Mouse (Mus musculus) lung, adult 18-20 months (tissue): ENCODE measurements around the gene Nfkbib.

ENCODE experiments used
- DNase-seq, 2 experiments: peaks; one replicate each; pipeline ENCODE4 v3.0.0; 2022; ENCODE audit warnings: mixed read lengths in 2 of 2

Gene Nfkbib

DNA sequence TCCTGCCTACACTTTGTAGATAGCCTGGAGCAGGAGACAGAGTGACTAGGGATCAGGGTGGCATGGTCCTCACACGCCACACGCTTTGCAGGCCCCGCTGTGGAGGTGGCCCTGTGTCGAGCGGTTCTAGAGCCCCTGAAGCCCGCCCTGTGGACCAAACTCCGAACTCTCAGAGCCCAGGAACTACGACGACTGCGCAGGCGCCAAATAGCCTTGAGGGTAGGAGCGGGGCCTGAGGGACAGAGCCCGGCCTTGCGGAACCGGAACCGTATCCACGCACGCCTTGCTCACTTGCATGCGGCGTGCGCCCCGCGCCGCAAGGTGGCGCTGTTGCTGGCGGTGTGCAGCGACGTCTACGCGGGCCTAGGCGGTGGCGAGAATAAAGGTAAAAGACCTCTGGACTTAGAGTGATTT lies 29.3 kb upstream of the Nfkbib start:
- DNase-seq, result peak; percentile 85 to 90

DNA sequence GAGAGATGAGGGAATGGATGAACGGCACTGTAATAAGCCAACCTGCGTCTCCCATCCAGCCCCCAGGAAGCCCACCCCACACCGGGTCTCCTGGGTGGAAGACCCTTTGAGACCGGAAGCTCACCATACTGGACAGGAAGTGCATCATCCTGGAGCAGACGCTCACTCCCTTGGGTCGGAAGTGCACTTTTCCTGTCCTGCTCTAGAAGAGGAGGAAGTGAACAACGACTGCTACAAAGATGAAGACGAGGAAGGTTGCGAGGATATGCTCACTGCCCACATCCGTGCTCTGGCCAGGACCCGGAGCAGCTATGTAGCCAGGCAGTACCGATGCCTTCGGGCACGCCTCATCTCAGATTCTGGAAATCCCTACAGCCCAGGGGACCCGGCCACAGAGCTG lies 28.5 kb upstream of the Nfkbib start:
- DNase-seq, result no peak

DNA sequence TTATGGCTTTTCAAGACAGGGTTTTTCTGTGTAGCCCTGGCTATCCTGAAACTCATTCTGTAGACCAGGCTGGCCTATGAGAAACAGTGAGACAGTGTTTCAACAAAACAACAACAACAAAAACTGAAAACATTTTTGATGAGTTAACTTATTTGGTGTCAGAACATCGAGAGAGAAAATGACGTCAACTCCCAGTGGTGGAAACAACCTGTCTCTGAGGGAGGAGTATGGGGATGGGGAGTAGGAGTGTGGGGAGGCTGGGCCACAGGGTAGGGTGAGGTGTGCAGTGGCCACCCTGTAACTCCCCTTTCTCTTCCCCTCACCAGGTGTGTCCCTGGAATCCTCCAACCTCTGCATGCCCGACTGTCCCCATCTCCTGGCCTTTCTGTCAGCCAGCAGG lies 27.2 kb upstream of the Nfkbib start:
- no peak for DNase-seq

DNA sequence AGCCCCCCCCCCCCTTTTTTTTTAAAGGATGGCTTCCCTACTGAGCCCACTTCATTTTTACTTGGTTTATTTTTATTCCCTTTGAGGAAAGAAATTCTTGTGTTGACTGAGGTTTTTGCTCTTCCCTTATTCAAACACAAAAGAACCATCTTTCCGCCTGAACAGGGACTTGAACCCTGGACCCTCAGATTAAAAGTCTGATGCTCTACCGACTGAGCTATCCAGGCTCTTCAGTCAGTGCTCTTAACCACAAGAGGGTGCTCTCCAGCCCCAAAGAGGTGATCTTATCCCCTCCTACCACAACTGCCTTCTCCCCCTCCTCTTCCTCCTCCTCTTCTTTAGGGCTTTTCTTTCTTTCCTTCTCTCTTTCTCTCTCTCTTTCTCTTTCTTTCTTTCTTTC lies 26.5 kb upstream of the Nfkbib start:
- DNase-seq, result peak in 1 of 2 experiments; percentile 45

DNA sequence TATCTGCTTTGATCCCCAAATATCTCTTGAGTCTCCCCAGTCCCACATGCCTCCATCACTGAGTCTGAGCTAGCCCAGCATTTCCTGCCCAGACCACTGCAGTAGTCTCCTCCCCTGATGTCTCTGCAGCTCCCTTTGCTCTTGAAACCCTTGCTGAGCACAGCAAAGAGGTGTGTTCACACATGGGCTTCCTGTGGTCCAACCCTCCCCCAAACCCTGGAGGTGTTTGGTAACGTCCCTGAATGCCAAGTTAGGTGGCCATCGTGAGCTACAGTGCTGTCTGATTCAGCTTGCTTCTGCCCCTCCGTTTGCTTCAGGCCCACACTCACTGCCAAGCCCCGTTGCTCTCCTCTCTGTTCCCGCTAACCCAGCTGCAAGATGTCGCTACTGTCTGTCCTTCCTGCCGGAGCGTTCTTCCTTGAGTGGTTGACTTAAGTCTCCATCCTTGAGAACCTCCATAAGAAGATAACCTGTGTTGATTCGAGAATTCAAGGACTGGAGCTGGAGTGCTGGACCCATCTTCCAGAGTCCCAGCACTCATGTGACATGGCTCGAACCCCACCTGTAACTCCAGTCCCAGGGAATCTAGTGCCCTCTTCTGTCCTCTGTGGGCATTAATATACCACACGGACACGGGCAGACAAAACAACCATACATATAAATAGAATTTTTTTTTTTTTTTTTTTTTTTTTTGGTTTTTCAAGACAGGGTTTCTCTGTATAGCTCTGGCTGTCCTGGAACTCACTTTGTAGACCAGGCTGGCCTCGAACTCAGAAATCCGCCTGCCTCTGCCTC lies 25.3 kb upstream of the Nfkbib start:
- no peak for DNase-seq

DNA sequence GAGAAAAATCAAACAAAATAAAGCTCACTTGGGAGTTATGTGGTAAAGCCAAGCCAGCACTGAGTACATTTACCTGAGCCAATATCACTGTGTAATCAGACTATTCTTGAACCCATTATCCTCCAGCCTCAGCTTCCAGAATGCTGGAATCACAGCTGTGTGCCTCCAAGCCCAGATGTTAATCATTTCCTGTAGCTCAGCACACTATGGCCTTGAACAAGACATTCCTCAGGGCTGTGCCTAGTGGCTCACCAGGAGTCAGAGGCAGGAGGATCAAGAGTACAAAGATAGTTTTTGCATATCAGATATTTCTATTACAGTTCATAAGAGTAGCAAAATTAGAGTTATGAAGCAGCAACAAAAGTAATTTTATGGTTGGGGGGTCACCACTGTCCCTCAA lies 24.4 kb upstream of the Nfkbib start:
- DNase-seq, result no peak

DNA sequence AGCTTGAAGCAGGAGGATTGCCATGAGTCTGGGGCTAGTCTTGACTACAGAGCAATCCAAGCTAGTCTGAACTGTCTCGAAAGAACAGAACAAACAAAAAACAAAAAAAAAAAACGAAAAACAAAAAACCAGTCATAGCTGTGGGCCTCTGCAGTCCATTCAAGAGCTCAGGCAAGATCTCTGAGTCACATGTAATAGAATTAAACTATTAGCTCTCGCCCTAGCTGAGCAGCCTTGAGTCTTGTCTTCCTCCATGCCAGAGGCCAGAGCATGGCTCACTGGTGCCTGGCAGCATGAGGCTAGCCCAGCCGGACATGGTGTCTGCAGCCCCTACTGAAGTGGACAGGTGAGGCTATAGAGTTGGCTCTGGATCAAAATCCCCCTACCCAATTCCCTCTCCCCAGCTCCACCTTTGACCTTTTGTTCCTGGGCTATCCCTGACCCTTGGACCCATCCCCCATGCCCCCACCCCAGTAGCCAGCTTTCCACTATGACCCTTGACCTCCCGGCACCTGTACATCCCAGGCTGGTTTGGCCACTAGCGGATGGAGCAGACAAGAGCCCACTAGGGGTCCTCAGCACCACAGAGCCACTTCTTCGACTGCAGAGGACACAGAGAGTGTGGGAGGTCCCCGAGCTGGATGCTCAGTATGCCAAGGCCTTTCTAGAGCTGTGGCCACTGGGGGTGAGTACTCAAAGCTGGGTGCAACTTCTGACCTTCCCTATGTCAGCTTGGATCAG lies 22.9 kb upstream of the Nfkbib start:
- no peak for DNase-seq

DNA sequence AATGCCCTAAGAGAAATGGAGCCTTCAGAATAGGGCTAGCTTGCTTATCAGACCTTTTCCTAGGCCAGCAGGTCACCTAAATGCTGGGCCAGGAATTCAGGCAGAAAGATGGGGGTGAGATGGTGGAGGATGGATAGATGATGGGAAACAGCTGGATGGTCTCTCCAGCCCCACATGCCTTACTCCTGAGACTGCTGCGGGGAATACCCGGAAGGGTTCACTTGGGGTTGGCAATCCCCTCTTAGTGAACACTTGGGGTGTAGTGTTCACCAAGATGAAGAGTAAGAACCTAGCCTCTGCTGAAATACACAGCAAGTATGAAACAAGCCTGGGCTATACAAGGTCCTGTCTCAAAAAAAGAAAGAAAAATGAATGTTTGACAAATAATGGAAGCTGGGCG lies 21.9 kb upstream of the Nfkbib start:
- no peak for DNase-seq

DNA sequence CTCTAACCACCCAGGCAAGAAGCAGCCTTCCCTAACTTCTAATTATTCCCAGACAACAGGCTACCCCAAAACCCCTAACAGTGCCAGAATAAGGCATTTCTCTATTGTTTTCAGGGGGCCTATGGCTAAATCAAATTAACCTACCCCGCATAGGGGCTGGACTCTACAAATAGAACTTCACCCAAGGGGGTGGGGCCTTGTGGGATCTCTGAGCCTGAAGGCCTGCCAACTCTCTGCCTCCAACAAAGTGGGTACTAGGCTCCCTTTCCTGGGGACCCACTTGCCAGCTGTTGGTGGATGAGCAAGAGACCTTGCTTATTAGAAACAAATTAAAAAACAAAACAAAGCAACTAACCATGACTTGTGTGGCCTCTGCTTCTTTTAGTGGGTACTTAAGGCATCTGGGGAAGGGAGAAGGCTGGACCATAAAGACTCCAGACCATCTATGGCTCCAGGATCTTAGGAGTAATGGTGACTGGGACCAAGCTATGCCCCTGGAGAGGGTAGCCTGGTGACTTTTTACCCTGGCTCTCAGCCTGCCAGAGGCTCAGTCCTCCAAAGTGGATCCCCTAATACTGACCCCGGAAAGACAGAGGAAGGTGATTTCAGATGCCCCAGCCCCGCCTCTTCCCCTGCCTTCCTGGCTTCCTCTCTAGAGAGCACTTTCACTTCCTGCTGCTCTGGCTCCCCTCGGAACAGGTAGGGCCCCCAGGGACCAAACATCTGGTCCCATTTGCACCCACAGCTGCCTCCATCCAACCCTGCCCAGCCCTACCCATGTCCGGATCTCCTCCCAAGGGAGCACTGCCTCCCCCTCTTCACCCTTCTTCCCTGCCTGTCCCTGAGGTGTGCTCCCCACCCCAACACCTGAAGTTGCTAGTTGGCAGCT lies 21.2 kb upstream of the Nfkbib start, which contains the start of gene Rinl:
Gene Rinl, plus strand, starts transcription at position 663 of the 889 bp plus-strand sequence.
- DNase-seq, result peak in 1 of 2 experiments; percentile 58

DNA sequence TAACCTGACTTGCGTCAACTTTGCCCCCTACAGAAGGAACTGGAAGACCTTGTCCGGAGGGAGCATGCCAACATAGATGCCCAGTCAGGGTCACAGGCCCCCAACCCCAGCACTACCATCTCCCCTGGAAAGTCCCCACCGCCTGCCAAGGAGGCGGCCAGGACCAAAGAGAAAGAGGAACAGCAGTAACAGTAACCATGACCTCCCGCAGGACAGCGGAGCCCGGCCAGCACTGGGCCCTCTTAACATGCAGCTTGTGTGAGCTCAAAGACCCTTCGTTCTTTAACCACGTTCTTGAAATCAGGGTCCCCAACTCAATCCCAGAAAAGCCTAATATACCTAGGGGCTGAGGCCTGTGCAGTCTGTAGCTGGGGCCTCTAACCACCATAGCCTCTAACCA lies 20.6 kb upstream of the Nfkbib start:
- DNase-seq, result no peak

DNA sequence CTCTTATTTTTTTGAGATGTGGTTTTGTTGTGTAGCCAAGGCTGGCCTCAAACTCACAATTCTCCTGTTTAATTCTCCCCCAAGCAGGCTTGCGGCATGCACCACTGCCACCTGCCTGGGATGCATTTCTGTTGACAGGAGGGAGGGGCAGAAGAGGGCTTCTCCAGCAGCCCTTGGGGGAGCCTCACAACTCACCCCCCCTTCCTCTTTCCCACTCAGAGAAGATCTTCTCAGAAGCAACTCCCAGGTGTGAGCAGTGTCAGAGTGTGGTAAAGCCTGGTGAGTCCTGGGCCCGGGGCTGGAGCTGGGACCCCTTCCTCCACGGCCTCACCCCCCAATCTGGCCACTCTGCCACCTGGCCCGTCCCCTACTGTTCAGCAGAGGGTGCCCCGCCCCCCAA lies 17.8 kb upstream of the Nfkbib start:
- DNase-seq, result no peak

DNA sequence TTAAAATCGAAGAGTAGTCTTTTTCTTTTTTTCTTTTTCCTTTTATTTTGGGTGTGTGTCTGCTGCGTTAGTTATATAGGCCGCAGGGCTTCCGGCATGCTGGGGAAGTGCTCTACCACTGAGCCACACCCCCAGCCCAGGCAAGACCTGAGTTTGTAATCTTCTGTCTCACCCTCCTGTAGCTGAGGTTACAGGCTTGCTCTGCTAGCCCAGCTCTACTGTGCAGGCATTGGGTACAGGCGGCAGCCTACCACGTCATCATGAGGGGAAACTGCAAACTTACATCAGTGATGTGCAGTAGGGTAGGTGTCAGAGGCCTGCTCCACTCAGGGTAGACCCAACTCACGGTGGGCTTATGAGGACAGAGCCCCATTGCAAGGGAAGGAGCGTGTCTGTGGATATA lies 13.9 kb upstream of the Nfkbib start:
- DNase-seq, result peak in 1 of 2 experiments; percentile 38

DNA sequence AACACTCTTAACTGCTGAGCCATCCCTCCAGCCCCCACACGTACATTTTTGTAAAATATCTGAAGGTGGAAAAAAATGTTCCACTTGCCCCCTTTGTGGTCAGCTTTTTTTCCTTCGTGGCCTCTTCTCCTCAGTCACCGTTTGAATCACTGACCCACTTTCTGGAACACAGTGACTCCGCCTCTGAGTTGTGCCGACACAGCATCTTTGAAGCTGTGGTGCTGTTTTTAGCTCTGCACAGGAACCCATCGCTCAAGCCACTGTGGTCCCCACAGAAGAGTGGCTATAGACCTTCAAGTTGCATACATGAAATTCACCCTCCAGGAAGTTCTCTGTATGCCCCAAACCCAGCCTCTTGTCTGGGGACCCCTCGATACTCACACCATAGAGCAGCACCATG lies 13.5 kb upstream of the Nfkbib start:
- peak in 1 of 2 experiments; percentile 33 for DNase-seq

DNA sequence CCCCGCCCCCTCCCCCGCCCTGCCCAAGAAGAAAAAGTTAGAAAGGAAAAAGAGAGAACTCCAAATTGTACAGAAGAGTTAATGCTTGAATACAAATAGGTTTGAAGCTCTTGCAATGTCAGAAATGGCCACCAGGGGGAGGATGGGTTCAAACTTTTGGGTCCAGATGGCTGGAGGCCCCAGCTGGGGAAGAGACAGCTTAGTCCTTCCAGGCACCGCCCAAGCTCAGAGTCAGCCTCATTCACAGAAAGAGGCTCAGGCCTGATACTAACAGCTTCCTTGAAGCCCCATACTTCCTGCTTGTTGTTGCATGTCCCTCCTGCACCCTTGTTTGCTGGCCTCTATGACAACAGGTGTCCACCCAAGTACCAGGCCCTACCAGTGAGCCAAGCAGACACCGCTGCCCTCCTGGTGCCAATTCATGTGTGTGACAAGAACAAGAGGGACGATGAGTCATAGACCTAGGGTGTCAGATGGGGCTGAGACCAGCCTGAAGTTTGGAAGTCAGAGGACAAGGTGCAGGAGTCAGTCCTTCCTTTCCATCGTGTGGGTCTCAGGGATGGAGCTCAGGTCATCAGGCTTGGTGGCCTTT lies 12.9 kb upstream of the Nfkbib start:
- peak; percentile 82 to 87 for DNase-seq

DNA sequence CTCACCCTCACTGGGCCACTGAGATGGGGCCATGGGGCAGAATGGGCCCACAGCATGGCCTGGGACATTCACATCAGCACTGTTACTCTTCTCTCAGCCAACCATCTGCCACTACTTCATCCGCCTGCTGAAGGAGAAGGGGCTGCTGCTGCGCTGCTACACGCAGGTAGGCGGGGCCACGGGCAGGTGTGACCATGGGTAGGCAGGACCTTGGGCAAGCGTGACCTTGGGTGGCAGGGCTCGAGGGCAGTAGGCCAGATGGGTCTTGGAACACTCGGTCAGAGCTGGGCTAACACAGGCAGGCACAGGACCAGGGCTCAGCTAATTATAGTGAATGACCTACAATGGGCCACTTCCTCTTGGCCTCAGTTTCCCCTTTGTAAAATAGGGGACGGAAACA lies 11.5 kb upstream of the Nfkbib start:
- DNase-seq, result no peak

DNA sequence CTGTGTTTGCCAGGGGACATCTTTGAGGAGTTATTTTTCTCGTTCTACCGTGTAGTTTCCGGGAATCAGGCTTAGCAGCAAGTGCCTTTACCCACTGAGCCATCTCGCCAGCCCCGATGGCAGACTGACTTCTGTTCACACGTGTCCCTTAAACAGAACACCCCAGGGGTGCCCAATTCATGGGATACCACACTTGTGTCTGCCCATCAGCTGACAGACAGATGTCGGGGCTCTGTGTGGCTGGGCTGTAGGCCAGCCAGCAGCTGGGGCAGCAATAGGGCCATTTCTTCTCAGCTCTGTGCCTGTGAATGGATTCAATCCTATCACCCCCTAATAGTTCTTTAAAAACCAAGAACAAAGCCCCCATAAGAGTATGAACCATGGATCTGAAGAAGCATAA lies 7.8 kb upstream of the Nfkbib start:
- no peak for DNase-seq

DNA sequence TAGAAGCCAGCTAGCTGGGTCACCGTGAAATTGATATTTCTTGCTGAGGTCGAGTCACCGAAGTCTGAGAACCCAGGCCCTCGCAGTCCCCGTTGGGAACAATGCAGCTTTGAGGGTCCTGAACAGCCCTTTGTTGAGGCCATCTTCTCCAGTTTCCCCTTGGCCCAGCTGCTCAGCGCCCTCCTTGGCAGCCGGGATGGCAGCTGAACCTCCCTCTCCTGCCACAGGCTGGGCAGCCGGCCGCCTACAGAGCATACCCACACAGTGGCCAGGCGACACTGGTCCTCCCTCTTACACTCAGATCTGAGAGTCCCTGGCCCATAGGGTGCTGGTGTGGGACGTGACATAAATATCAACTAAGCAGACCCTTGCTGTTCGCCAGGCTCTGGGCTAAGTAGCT lies 6.9 kb upstream of the Nfkbib start:
- DNase-seq, result no peak

DNA sequence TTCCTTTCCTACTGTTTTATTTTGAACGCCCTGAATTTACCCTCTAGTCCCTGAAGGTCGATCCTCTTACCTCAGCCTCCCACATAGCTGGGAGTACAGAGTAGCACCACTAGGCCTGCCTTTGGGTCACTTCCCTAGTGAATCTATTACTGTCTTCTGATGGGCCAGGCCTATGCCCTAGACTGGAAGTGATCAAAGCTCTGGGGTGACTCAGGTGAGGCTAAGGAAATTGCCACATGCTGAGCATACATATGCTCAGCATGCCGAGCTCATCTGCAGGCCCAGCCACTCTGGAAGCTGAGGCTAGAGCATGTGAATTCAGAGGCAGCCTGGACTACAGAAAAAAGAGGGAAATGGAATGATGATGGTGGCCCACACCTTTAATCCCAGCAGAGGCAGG lies 5.9 kb upstream of the Nfkbib start:
- no peak for DNase-seq

DNA sequence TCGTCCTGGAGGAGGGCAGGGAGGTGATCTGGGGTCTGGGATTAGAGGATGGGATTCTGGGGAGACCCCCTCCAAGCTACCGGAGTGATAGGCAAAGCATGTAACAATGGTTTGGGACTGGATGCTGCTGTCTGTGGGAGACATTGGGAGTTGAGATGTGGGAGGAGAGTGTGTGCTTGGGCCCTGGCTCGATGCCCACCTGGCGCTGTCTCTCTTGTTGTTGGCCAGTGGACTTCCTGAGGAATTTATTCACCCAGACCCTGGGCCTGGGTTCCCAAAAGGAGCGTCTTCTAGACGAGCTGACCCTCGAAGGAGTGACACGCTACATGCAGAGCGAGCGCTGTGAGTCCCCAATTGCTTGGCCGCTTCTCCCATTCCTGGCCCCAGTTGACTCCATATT lies 4.6 kb upstream of the Nfkbib start:
- DNase-seq, result no peak

DNA sequence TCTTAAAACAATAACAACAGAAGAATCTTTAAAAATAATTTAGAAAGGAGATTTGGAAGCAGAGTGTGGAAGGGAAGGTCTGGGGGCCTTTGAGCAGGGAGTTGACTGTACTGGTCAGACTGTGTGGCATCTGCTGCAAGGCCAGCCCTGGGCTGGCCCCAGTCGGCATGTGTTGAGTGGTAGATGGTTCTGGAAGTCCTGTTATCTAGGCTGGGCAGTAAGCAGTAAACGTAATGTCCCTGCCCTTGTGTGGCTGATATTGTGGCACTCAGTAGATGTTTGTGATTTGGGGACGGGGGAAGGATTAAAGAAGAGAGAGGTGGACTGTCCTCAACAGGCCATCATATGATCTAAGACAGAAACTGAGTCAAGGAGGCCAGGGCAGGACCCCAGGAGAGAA lies 3.0 kb upstream of the Nfkbib start:
- DNase-seq, result no peak

DNA sequence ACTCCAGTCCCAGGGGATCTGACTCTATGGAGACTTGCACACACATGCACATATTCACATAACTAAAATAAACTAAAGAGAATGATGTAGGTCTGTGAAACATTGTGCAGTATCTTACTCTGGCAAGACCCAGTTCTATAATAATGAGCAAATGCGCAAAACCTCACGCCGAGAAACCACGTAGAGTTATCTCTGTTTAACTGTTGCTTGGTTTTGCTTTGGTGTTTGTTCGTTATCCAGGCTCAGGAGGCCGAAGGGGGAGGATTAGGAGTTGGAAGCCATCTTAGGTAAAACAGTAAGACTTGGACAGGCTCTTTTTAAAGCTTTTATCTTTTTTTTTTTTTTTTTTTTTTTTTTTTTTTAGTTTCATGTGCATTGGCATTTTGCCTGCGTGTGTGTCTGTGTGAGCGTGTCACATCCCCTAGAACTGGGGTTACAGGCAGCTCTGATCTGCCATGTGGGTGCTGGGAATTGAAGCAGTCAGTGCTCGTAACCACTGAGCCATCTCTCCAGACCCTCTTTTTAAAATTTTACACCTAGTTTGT lies 2.2 kb upstream of the Nfkbib start:
- no peak for DNase-seq

DNA sequence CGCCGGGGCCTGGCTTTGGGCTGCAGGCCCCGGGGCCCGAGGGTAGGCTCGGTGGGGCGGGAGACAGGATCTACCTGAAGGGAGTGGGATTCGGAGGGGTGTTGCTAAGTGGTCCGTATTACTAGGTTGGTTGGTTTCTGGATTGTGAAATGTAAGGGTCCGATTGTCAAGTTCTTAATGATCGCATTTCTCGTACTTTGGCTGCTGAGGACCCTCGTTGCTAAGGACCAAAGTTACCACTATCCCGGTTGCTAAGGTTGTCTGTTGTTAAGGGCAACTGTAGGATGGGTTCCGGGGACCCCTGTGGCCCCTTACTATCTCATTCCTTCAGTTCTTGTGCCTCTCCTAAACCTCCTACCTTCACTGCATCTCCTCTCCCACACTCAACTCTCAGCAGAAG lies 402 bp downstream of the Nfkbib start:
- no peak for DNase-seq
